Mouse (Mus musculus) cerebellum, postnatal 4 days (tissue): ENCODE results near the gene Dennd4a.
"Not testable (repeated sequence)": the region's sequence is repeated elsewhere in the genome, so short reads cannot be mapped to it uniquely, and the experiment has no call there.

Experiments
- DNase-seq, 2 experiments: peaks; one replicate each; pipeline ENCODE4 v3.0.0; 2022; ENCODE audit warnings: low spot score in 2 of 2, mixed read lengths in 1 of 2

Gene Dennd4a

DNA sequence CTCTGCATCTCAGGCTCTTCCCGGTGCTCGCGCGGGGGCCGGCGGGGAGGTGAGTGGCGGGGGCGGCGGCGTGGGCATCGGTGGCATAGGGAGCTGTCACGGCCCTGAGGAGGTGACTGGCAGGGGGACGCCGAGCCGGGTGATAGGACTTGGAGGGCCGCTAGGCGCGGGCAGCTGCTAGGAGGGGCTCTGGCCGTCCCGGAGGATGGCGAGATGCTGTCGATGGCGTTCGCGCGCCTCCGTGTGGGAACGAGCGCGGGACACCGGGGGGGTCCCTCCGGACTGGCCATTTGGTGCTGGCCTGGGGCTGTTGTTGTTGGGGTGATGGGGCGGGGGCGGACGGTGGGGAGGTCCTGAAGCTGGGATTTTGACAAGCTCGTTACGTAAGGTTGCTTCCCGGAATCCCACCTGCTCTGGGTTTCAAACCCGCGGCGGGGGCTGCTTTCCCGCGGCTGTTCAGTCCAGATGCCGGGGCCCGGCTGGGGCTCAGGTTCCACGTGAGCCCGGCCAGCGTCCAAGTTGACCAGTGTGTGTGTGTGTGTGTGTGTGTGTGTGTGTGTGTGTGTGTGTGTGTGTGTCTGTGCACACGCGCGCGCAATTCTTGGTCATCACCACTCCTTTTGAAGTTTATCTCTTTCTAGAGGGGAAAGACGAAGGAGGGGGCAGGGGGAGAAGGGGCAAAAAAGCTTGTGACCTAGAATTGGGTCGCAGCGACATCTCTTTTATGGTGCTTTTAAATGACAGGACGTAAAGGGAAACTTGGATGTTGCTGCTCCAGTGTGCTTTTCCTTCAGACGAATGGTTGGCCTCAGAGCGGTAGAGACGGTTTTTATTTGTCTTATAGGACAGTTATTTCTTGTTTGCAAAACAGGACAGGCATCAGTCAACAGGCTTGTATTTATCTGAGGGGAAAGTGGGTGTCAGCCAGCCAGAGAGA, 666 bp downstream of the Dennd4a start:
- peak in 1 of 2 experiments; percentile 57 for DNase-seq

DNA sequence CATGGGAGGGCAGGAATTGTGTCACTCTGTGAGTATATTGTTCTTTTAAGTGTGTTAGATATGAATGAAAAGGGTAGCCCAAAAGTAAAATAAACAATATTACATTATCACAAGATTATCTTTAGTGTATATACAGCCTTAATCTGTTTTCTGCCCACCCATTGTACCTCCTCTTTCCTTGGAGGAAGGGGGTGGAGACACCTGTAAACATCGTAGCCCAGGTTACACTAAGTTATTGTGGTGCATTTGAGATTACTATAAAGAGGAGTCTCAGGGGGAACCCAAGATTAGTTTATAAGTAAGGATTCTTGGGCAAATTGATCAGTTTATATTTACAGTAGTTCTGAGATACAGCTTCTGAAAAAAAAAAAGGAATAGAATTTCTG, 1.3 kb downstream of the Dennd4a start:
- no peak for DNase-seq

DNA sequence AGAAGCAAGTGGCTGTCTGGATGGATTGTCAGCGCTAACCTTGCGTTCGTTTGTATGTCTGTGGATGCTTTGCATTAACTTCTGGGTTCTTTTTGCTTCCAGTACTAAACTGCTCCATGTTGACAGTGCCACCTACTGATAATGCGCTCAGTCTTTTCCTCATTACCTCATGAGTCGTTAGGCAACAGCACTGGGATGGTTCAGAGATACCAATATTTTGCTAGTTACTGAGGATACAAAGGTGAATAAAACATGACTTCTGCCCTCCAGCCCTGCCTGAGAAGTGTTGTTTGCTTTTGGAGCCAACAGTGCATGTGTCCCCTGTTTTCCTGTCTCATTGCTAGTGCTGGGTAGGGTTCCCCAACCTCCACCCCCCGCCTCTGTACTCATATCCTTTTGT, 3.1 kb downstream of the Dennd4a start:
- DNase-seq = no peak

- DNase-seq = not testable (repeated sequence)
These were observed 8.5 kb downstream of the Dennd4a start for GRCm38 (mm10) chr9:64819686-64820085.

- no peak for DNase-seq
These were observed 9.1 kb downstream of the Dennd4a start for GRCm38 (mm10) chr9:64820086-64820795.

DNA sequence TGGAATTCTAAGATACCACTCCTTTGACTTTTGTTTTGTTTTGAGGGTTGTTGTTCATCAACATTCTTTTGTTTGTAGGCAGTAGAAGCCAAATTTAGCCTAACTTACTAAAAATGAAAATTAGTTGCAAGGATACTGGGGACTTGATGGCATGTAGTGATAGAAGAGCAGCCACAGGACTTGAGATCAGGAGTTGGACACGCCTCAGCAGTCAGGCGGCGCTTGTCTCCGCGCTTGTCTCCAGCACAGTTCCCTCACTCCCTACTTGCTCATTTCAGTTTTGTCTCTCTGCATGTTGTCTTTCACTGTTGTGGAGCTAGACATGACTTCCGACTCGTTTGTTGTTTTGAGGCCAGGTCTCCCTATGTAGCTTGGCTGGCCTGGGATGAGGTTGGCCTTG, 11.1 kb downstream of the Dennd4a start:
- DNase-seq = no peak

- DNase-seq = no peak
These were observed 13.4 kb downstream of the Dennd4a start for GRCm38 (mm10) chr9:64824389-64825008.

GRCm38 (mm10) chr9:64830092-64830618, 19.0 kb downstream of the Dennd4a start:
- no peak for DNase-seq

DNA sequence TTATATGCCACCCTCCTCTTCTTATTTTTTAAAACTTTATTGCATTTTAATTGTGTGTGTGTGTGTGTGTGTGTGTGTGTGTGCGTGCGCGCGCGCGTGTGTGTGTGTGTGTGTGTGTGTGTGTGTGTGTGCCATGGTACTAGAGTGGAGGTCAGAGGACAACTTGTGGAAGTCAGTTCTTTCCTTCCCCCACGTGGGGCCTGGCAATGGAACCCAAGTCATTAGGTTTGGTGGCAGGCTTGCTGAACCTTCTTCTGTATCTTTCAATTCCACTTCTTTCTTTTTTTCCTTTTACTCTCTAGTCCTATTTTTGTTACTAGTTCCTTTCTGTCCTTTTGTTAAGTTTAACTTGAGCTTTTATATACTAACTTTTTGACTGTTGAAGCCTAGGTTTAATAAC, 19.5 kb downstream of the Dennd4a start:
- DNase-seq = no peak

GRCm38 (mm10) chr9:64831760-64832159, 20.6 kb downstream of the Dennd4a start:
- no peak for DNase-seq

DNA sequence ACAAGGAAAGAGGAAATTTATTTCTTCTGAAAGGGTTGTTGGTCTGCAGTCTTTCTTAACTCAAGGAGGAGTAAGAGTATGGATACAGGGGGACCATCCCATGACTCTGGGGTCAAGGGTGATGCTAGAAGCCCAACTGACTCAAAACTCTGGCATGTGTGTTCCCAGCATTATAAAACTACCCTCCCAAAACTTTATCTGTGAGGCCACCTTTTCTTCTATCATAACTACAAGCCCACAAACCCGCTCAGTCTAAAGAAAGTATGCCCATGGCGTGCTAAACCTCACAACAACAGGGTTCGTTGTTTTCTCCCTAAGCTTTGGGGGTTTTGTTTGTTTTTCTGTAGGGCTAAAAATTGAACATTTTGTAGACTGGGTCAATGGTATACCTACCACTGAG, 23.3 kb downstream of the Dennd4a start:
- no peak for DNase-seq

DNA sequence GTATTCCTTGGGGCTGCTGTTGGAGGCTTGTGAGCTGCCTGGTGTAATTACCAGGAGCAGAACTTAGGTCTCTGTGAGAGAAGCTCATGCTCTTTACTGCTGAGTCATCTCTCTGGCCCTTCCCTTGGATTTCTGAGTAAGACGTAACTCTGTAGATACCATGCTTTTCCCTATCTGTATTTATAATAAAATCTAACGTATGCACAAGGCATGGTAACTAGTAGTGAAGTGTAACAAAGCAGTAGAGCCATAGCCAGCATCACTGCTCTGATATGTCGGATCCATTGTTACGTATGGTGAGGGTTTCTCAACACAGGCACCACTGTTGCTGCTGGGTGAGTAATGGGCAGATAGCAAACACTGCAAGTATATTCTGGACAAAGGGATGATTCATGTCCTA, 34.2 kb downstream of the Dennd4a start:
- DNase-seq = no peak

GRCm38 (mm10) chr9:64849548-64849947, 38.4 kb downstream of the Dennd4a start:
- DNase-seq = no peak

- DNase-seq = no peak
These were observed 48.9 kb downstream of the Dennd4a start for GRCm38 (mm10) chr9:64860083-64860482.

DNA sequence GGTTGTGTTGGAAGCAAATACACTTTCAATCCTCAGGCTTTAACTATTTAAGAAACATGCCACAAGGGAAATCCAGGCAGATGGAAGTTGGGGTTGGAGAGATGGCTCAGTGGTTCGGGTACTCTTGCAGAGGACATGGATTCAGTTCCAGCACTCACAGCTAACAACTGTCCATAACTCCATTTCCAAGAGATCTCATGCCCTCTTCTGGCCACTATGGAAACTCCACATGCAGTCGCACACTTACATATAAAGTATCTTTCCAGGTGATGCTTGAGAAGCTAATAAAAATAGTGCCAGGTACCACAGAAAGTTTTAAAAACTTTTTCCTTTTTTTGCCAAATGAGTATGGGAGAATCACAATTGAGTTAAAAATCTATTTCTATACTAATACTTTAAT, 51.5 kb downstream of the Dennd4a start:
- no peak for DNase-seq

GRCm38 (mm10) chr9:64886008-64886407, 74.9 kb downstream of the Dennd4a start:
- no peak for DNase-seq

- DNase-seq = no peak
These were observed 85.5 kb downstream of the Dennd4a start for GRCm38 (mm10) chr9:64896605-64897004.

GRCm38 (mm10) chr9:64902866-64903265, 91.7 kb downstream of the Dennd4a start:
- no peak for DNase-seq

- DNase-seq = peak; percentile 60 to 73
These were observed 92.2 kb downstream of the Dennd4a start for GRCm38 (mm10) chr9:64903386-64903785.

DNA sequence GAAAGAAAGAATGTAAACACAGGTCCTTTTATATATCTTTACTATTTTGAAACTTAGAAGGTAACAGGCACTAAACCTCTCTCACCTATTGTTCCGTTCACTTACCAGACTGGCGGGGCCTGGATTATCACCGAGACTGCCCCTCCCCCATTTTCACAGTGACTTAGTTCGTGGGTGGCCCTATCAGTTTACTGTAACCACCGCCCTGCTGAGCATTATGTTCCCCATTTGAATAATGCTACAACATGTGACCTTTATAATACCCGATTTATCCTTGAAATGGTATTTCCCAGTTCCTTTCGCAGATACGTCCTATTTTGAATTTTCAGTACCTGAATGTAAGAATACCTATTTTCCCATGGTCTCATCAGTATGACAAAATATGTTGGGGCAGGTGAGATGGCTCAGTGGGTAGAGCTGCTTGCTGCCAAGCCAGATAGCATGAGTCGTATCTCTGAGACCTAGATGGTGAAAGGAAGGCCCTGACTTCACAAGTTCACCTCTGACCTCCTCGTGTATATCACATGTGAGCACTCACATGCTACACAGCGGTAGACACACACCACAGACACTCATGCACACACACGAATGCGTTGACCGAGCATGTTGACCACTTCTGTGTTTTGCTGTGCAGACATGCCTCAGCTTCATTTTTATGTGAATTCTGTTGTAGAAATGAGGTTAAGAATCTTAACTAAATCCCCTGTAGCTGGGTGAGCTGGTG, 93.9 kb downstream of the Dennd4a start:
- DNase-seq = no peak

GRCm38 (mm10) chr9:64907441-64907840, 96.3 kb downstream of the Dennd4a start:
- DNase-seq = no peak

GRCm38 (mm10) chr9:64913406-64913805, 102.3 kb downstream of the Dennd4a start:
- no peak for DNase-seq
